Mouse (Mus musculus) embryonic facial prominence, embryonic 14.5 days (tissue): ENCODE measurements around the gene Nrip3. TPM values are rescaled to one million over a fixed set of nuclear protein-coding genes. Genes with fewer than 3 reads are reported as not detected.

Experiments used
- ATAC-seq: fragments of 200-750 bp; cut with Nextera tagmentation; 2 replicates; pipeline ENCODE4 v1.8.0; 2017; ENCODE audit warnings: low read depth, moderate number of reproducible peaks, moderate TSS enrichment
- DNase-seq: peaks from one replicate; pipeline ENCODE4 v3.0.0-alpha.2; 2015; ENCODE audit warnings: low spot score
- H3K27ac ChIP-seq: fragments of 300-500 bp; sonication (generic); replicated peaks from 2 replicates; pipeline ENCODE4 v1.5.1; 2014; ENCODE audit warnings: low read depth, mild to moderate bottlenecking, low read length, moderate library complexity
- H3K27me3 ChIP-seq: fragments of 300-500 bp; sonication (generic); replicated peaks from 2 replicates; pipeline ENCODE4 v1.6.1; 2014; ENCODE audit warnings: low read length; ENCODE audit not compliant: control insufficient read depth, insufficient read depth
- H3K36me3 ChIP-seq: fragments of 300-500 bp; sonication (generic); 2 replicates; pipeline ENCODE4 v1.6.1; 2014; ENCODE audit warnings: low read length, mixed read lengths; ENCODE audit not compliant: control insufficient read depth, insufficient read depth
- H3K4me1 ChIP-seq: fragments of 300-500 bp; sonication (generic); 2 replicates; pipeline ENCODE4 v1.6.1; 2014; ENCODE audit warnings: antibody characterized with exemption, low read length; ENCODE audit not compliant: control insufficient read depth, insufficient read depth
- H3K4me2 ChIP-seq: fragments of 300-500 bp; sonication (generic); 2 replicates; pipeline ENCODE4 v1.6.1; 2014; ENCODE audit warnings: low read depth, mild to moderate bottlenecking, low read length, moderate library complexity, mixed read lengths
- H3K4me3 ChIP-seq: fragments of 300-500 bp; sonication (generic); 2 replicates; pipeline ENCODE4 v1.5.1; 2014; ENCODE audit warnings: low read depth, mild to moderate bottlenecking, low read length
- H3K9ac ChIP-seq: fragments of 300-500 bp; sonication (generic); 2 replicates; pipeline ENCODE4 v1.6.1; 2014; ENCODE audit warnings: low read depth, mild to moderate bottlenecking, low read length, moderate library complexity, mixed read lengths
- H3K9me3 ChIP-seq: fragments of 300-500 bp; sonication (generic); 2 replicates; pipeline ENCODE4 v1.6.1; 2016; ENCODE audit warnings: low read length; ENCODE audit not compliant: control insufficient read depth
- WGBS: fragments of 180-500 bp; shearing (Covaris S2); extraction: QIAGEN DNeasy Blood & Tissue Kit; methylation state at CpG from one replicate; pipeline ENCODE4 v1.1.7; 2014; 5-methylcytosine and 5-hydroxymethylcytosine counted together
- polyA plus RNA-seq: library from polyadenylated mRNA; unstranded; fragments of >200 nt; fragmentation: Nextera tagmentation; extraction: Ambion mirVana; gene quantifications from 2 replicates; pipeline ENCODE4 v1.2.1, GENCODE M21; 2014

The Nrip3 gene
- polyA plus RNA-seq, 1 experiment from 2014 or later = 1.8 TPM

- Histone ChIP-seq H3K4me3 (no peak overlapping the region), H3K36me3 (no peaks in the 10 kb centered on the region), H3K9ac (no peak overlapping the region), H3K4me1 (no peaks in the 10 kb centered on the region), H3K27ac (no peak overlapping the region), H3K27me3 (no peaks in the 10 kb centered on the region), H3K4me2 (no peak overlapping the region), H3K9me3 (no peaks in the 10 kb centered on the region)
- ATAC-seq (no peak), DNase-seq (no peak)
- WGBS = 66% methylated on average over 6 of the region's 6 CpGs
Measured at GRCm38 (mm10) chr7:109804843-109805242, 23.0 kb upstream of the Nrip3 start.

GRCm38 (mm10) chr7:109804355-109804754, 22.5 kb upstream of the Nrip3 start:
- no peaks in the 10 kb centered on the region for H3K4me1 ChIP-seq
- H3K9ac ChIP-seq = no peak overlapping the region
- 89% methylated on average over 6 of the region's 6 CpGs for WGBS
- ATAC-seq (no peak), DNase-seq (no peak)
- no peaks in the 10 kb centered on the region for H3K27me3 ChIP-seq
- H3K9me3 ChIP-seq = no peaks in the 10 kb centered on the region
- no peak overlapping the region for H3K4me3 ChIP-seq
- no peak overlapping the region for H3K4me2 ChIP-seq
- no peak overlapping the region for H3K27ac ChIP-seq
- no peaks in the 10 kb centered on the region for H3K36me3 ChIP-seq

GRCm38 (mm10) chr7:109803516-109803915, 21.7 kb upstream of the Nrip3 start:
- ATAC-seq (no peak), DNase-seq (no peak)
- Histone ChIP-seq H3K27me3 (no peaks in the 10 kb centered on the region), H3K4me1 (no peaks in the 10 kb centered on the region), H3K4me3 (no peak overlapping the region), H3K9me3 (no peaks in the 10 kb centered on the region), H3K9ac (no peak overlapping the region), H3K36me3 (no peaks in the 10 kb centered on the region), H3K27ac (no peak overlapping the region), H3K4me2 (no peak overlapping the region)
- 56% methylated on average over 1 of the region's 1 CpGs for WGBS

- Histone ChIP-seq H3K36me3 (no peaks in the 10 kb centered on the region), H3K27me3 (no peaks in the 10 kb centered on the region), H3K4me1 (no peaks in the 10 kb centered on the region), H3K9me3 (no peaks in the 10 kb centered on the region), H3K4me2 (no peak overlapping the region), H3K4me3 (no peak overlapping the region), H3K9ac (no peak overlapping the region), H3K27ac (no peak overlapping the region)
- ATAC-seq (no peak), DNase-seq (no peak)
- WGBS = 94% methylated on average over 4 of the region's 4 CpGs
Measured at GRCm38 (mm10) chr7:109800626-109801025, 18.8 kb upstream of the Nrip3 start.

DNA sequence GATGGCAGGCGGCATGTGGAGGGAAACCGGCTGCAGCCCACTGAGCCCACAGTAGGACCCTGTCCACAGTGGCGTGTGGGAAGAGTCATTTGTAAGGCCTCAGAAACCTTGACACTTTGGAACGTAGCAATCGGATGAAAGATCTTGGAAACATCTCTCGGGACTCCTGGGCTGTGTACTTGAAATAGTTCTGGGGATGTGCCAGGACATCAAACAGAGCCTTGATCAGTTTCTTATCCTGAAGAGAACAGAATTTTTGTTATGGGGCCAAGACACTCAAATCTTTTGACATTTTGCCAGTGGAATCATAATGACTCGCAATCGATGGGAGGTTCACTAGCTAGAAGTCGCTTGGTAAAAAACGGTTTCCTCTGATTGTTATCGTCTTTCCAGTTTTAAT, 17.3 kb upstream of the Nrip3 start:
- H3K4me1 ChIP-seq = no peaks in the 10 kb centered on the region
- 64% methylated on average over 11 of the region's 11 CpGs for WGBS
- ATAC-seq = no peak

GRCm38 (mm10) chr7:109795564-109795963, 13.7 kb upstream of the Nrip3 start:
- H3K27me3 ChIP-seq = no peaks in the 10 kb centered on the region
- no peak overlapping the region for H3K4me3 ChIP-seq
- H3K9ac ChIP-seq = no peak overlapping the region
- H3K4me2 ChIP-seq = no peak overlapping the region
- no peaks in the 10 kb centered on the region for H3K4me1 ChIP-seq
- 63% methylated on average over 5 of the region's 5 CpGs for WGBS
- ATAC-seq (no peak), DNase-seq (no peak)
- no peaks in the 10 kb centered on the region for H3K9me3 ChIP-seq
- no peaks in the 10 kb centered on the region for H3K36me3 ChIP-seq
- H3K27ac ChIP-seq = no peak overlapping the region

More for the DNA sequence above, 17.3 kb upstream of the Nrip3 start:
- Histone ChIP-seq H3K9ac (no peak overlapping the region), H3K36me3 (no peaks in the 10 kb centered on the region), H3K27ac (no peak overlapping the region), H3K4me2 (no peak overlapping the region), H3K4me3 (no peak overlapping the region), H3K27me3 (no peaks in the 10 kb centered on the region), H3K9me3 (no peaks in the 10 kb centered on the region)
- peak; percentile 74 for DNase-seq

DNA sequence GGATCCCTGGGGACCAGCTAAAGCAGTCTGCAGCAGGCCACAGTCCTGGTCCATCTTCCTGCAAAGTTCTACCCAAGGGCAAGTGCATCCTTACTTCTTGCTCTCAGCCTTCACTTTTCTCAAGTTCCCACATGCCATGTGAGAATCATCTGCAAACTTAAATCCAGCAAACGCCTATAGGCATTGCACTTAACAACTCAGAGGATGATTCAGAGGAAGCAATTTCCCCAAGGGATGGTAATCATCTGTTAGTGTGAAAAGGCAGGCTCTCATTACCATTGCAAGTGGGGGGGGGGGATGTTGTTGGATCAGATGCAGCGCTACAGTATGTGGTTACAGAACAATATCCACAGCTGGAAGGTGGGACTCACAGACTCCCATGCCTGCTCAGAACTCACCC, 12.7 kb upstream of the Nrip3 start:
- Histone ChIP-seq H3K9ac (no peak overlapping the region), H3K36me3 (no peaks in the 10 kb centered on the region), H3K27me3 (no peaks in the 10 kb centered on the region), H3K9me3 (no peaks in the 10 kb centered on the region), H3K27ac (no peak overlapping the region), H3K4me2 (no peak overlapping the region), H3K4me3 (no peak overlapping the region), H3K4me1 (no peaks in the 10 kb centered on the region)
- WGBS = 54% methylated on average over 2 of the region's 2 CpGs
- DNase-seq (peak; percentile 61), ATAC-seq (peak; percentile 17; the same call in 1 of the 2 replicates)

- peak; percentile 73 for DNase-seq
Measured at GRCm38 (mm10) chr7:109792759-109793158, 10.9 kb upstream of the Nrip3 start.

GRCm38 (mm10) chr7:109790818-109791217, 9.0 kb upstream of the Nrip3 start:
- Histone ChIP-seq H3K9ac (no peak overlapping the region), H3K27ac (no peak overlapping the region), H3K4me2 (no peak overlapping the region), H3K4me3 (no peak overlapping the region), H3K9me3 (no peaks in the 10 kb centered on the region), H3K4me1 (no peaks in the 10 kb centered on the region), H3K36me3 (no peaks in the 10 kb centered on the region), H3K27me3 (no peaks in the 10 kb centered on the region)
- no peak for DNase-seq
- 59% methylated on average over 3 of the region's 3 CpGs for WGBS
- no peak for ATAC-seq

More at GRCm38 (mm10) chr7:109792759-109793158, 10.9 kb upstream of the Nrip3 start:
- Histone ChIP-seq H3K9ac (no peak overlapping the region), H3K27ac (no peak overlapping the region), H3K27me3 (no peaks in the 10 kb centered on the region), H3K36me3 (no peaks in the 10 kb centered on the region), H3K9me3 (no peaks in the 10 kb centered on the region), H3K4me3 (no peak overlapping the region), H3K4me1 (no peaks in the 10 kb centered on the region), H3K4me2 (no peak overlapping the region)
- WGBS = 84% methylated on average over 2 of the region's 2 CpGs
- ATAC-seq = peak; percentile 30; the same call in 1 of the 2 replicates
